Mouse (Mus musculus) ES-Bruce4 (cell line): ENCODE data around the gene Klhl26. TPM values are rescaled to one million over a fixed set of nuclear protein-coding genes. Genes with fewer than 3 reads are reported as not detected.

ENCODE experiments used
- H3K27ac ChIP-seq: 2 replicates; pipeline ENCODE4 v1.5.1; 2012; ENCODE audit warnings: low read length, inconsistent platforms; ENCODE audit not compliant: insufficient read depth
- H3K27me3 ChIP-seq: 2 replicates; pipeline ENCODE4 v1.6.1; 2012; ENCODE audit warnings: mild to moderate bottlenecking, low read length, inconsistent platforms; ENCODE audit not compliant: control insufficient read depth, poor library complexity, insufficient read depth, severe bottlenecking
- H3K36me3 ChIP-seq: 2 replicates; pipeline ENCODE4 v1.6.1; 2012; ENCODE audit warnings: inconsistent platforms, mild to moderate bottlenecking, low read length, moderate library complexity; ENCODE audit not compliant: control insufficient read depth, poor library complexity, insufficient read depth, severe bottlenecking
- H3K4me1 ChIP-seq: one replicate; pipeline ENCODE4 v1.8.1; 2011; ENCODE audit warnings: low read length; ENCODE audit not compliant: control insufficient read depth, insufficient read depth
- H3K4me3 ChIP-seq: 2 replicates; pipeline ENCODE4 v1.5.1; 2011; ENCODE audit warnings: low read depth, mild to moderate bottlenecking, low read length
- H3K9ac ChIP-seq: 2 replicates; pipeline ENCODE4 v1.6.1; 2012; ENCODE audit warnings: low read depth, mild to moderate bottlenecking, inconsistent platforms; ENCODE audit not compliant: poor library complexity, severe bottlenecking
- H3K9me3 ChIP-seq: replicated peaks from 2 replicates; pipeline ENCODE4 v1.6.1; 2012; ENCODE audit warnings: mild to moderate bottlenecking, low read length, inconsistent platforms; ENCODE audit not compliant: control insufficient read depth, poor library complexity, insufficient read depth, severe bottlenecking
- CTCF ChIP-seq: IDR thresholded peaks from one replicate; pipeline ENCODE4 v1.8.1; 2011; ENCODE audit warnings: low read depth, low read length
- EP300 ChIP-seq: IDR thresholded peaks from 2 replicates; pipeline ENCODE4 v1.6.1; 2011; ENCODE audit warnings: low read depth, low read length; ENCODE audit not compliant: insufficient read depth
- POLR2A ChIP-seq: IDR thresholded peaks from one replicate; pipeline ENCODE4 v1.8.1; 2011; ENCODE audit warnings: low read length; ENCODE audit not compliant: insufficient read depth
- polyA plus RNA-seq: library from polyadenylated mRNA; stranded (reverse); fragments of >200 nt; gene quantifications from 2 replicates; pipeline ENCODE4 v1.2.4, GENCODE M21; 2011; ENCODE audit warnings: low read depth; ENCODE audit not compliant: missing spikeins, insufficient read depth, insufficient read length

Gene Klhl26
- polyA plus RNA-seq, 1 experiment, result 27.4 TPM

GRCm38 (mm10) chr8:70414310-70414946 lies 62.3 kb downstream of the Klhl26 start:
- Histone ChIP-seq H3K4me3 (no peak overlapping the region), H3K27me3 (no peaks in the 10 kb centered on the region), H3K9me3 (no peaks in the 10 kb centered on the region), H3K9ac (no peak overlapping the region), H3K4me1 (no peaks in the 10 kb centered on the region), H3K27ac (no peak overlapping the region), H3K36me3 (no peaks in the 10 kb centered on the region)
- no peak for TF ChIP-seq CTCF
- no peak for TF ChIP-seq POLR2A
- TF ChIP-seq EP300, result no peak

GRCm38 (mm10) chr8:70410281-70410680 lies 66.5 kb downstream of the Klhl26 start:
- Histone ChIP-seq H3K27ac (no peak overlapping the region), H3K9ac (no peak overlapping the region), H3K9me3 (no peaks in the 10 kb centered on the region), H3K36me3 (no peaks in the 10 kb centered on the region), H3K4me1 (no peaks in the 10 kb centered on the region), H3K27me3 (no peaks in the 10 kb centered on the region), H3K4me3 (no peak overlapping the region)
- TF ChIP-seq CTCF (no peak), EP300 (no peak), POLR2A (no peak)

- no peak overlapping the region for H3K27ac ChIP-seq
- H3K9me3 ChIP-seq, result no peaks in the 10 kb centered on the region
- H3K4me3 ChIP-seq, result no peak overlapping the region
- no peak overlapping the region for H3K9ac ChIP-seq
- TF ChIP-seq CTCF, result no peak
- TF ChIP-seq EP300, result no peak
- TF ChIP-seq POLR2A, result no peak
- H3K27me3 ChIP-seq, result no peaks in the 10 kb centered on the region
- H3K36me3 ChIP-seq, result no peaks in the 10 kb centered on the region
- no peaks in the 10 kb centered on the region for H3K4me1 ChIP-seq
Measured at GRCm38 (mm10) chr8:70409455-70409871, 67.3 kb downstream of the Klhl26 start.

GRCm38 (mm10) chr8:70409019-70409418 lies 67.7 kb downstream of the Klhl26 start:
- no peak for TF ChIP-seq EP300
- no peak for TF ChIP-seq POLR2A
- no peak for TF ChIP-seq CTCF
- no peaks in the 10 kb centered on the region for H3K9me3 ChIP-seq
- H3K27ac ChIP-seq, result no peak overlapping the region
- no peaks in the 10 kb centered on the region for H3K4me1 ChIP-seq
- H3K36me3 ChIP-seq, result no peaks in the 10 kb centered on the region
- no peak overlapping the region for H3K9ac ChIP-seq
- H3K27me3 ChIP-seq, result no peaks in the 10 kb centered on the region
- no peak overlapping the region for H3K4me3 ChIP-seq

GRCm38 (mm10) chr8:70408301-70408700 lies 68.5 kb downstream of the Klhl26 start:
- no peak overlapping the region for H3K9ac ChIP-seq
- no peaks in the 10 kb centered on the region for H3K4me1 ChIP-seq
- no peaks in the 10 kb centered on the region for H3K27me3 ChIP-seq
- no peaks in the 10 kb centered on the region for H3K36me3 ChIP-seq
- H3K9me3 ChIP-seq, result no peaks in the 10 kb centered on the region
- H3K27ac ChIP-seq, result no peak overlapping the region
- TF ChIP-seq CTCF (no peak), EP300 (no peak), POLR2A (no peak)
- H3K4me3 ChIP-seq, result no peak overlapping the region

- no peaks in the 10 kb centered on the region for H3K4me1 ChIP-seq
- H3K36me3 ChIP-seq, result no peaks in the 10 kb centered on the region
- H3K9ac ChIP-seq, result no peak overlapping the region
- no peak for TF ChIP-seq EP300
- TF ChIP-seq POLR2A, result no peak
- TF ChIP-seq CTCF, result no peak
- H3K27me3 ChIP-seq, result no peaks in the 10 kb centered on the region
- no peaks in the 10 kb centered on the region for H3K9me3 ChIP-seq
- H3K4me3 ChIP-seq, result no peak overlapping the region
- no peak overlapping the region for H3K27ac ChIP-seq
Measured at GRCm38 (mm10) chr8:70406427-70407069, 70.2 kb downstream of the Klhl26 start.
